Mouse (Mus musculus): ENCODE data around the gene Vars.
A peak's percentile ranks its signal among the peaks of the same experiment; 100 is the strongest.
"Not testable (repeated sequence)": the region's sequence is repeated elsewhere in the genome, so short reads cannot be mapped to it uniquely, and the experiment has no call there.

Gene Vars

DNA sequence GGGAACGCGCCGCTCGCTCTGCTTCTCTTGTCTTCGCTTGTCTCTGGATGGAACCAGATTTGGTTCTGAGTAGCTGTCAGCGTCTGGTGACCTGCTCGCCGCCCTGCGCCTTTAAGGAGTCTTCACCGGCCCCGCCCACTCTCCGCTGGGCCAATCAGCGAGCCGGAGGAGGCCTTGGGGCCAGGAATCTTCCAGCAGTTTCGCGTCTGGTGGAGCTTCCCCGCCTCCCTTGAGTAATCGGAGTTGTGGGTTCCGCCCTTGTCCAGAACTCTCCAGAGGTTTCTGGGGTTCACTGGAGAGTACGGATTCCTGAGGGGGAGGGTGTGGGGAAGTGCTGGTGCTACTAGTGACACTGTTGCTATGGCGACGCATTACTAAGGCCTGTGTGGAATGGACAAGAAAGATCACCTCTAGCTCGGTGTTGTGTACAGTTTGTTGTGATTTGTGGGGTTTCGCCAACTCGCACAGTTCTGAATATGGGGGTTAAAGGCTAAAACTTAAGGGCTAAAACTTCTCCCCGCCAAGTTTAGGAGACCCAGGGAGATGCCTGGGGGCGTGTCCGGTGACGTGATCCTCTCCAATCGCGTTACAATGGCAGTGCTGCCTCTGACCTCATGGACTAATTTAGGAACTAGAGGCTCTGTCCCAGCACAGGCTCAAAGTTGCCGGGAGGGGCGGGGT lies 28.6 kb upstream of the Vars start, which contains the start of the genes Hspa1a and Hspa1l:
TSS of gene Hspa1a (minus strand) at position 88 of the 681 bp plus-strand sequence.
TSS of gene Hspa1l (plus strand) at position 635 of the 681 bp plus-strand sequence.
- peak; percentile 79 to 87 for DNase-seq

DNA sequence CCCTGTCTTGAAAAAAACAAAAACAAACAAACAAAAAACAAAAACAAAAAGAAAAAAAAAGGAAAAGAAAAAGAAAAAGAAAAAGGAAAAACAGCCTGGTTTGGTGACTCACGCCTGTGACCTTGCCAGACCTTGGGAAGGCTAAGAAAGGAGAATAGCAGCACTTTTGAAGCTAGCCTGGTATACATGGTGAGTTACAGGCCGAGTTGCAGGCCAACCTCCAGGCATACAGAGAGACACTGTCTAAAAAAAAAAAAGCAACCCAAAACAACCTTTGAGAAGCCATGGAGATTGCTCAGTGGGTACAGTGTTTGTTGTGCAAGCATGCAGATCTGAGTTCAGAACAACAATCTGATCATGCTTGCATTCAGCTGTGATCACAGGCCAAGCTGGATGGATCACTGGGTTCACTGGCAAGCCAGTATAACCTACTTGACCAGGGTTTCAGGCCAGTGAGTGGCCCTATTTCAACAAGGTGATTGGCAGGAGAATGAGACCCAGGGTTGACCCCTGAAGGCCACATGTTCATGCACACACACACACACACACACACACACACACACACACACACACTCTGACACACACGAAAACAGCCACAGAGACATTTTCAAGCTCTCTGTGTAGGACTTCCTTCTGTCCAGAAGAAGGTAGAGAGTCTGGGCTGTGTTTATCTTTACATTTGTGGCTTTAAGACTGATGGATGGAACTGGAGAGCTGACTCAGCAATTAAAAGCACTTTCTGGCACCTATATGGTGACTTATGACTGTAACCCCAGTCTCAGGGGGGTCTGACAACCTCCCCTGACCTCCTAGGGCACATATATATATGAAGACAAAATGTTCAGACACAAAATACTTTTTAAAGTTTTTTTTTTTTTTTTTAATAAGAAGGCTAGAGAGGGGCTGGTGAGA lies 24.9 kb upstream of the Vars start:
- no peak for DNase-seq

GRCm38 (mm10) chr17:34977000-34977399 lies 23.8 kb upstream of the Vars start:
- no peak for DNase-seq

DNA sequence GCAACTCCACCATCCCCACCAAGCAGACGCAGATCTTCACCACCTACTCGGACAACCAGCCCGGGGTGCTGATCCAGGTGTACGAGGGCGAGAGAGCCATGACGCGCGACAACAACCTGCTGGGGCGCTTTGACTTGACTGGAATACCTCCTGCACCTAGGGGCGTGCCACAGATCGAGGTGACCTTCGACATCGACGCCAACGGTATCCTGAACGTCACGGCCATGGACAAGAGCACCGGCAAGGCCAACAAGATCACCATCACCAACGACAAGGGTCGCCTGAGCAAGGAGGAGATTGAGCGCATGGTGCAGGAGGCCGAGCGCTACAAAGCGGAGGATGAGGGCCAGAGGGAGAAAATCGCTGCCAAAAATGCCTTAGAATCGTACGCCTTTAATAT lies 22.5 kb upstream of the Vars start:
- no peak for DNase-seq

DNA sequence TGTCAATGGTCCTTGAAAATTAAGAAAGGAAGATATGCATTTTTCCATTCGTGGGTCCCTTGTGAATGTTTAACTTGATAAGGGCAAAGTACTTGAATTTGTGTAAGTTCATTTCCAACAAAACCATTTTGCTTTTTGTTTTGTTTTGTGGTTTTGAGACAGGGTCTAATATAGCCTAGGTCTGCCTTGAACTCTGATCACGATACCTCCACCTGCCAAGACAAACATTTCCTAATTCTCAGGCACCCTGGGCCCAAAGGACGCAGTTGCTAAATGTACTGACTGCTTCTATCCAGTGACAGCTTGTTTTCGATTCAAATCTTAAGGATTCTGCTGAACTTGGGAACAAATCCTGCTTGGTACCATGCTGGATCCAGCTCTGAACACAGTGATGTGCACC lies 21.2 kb upstream of the Vars start:
- DNase-seq, result no peak

DNA sequence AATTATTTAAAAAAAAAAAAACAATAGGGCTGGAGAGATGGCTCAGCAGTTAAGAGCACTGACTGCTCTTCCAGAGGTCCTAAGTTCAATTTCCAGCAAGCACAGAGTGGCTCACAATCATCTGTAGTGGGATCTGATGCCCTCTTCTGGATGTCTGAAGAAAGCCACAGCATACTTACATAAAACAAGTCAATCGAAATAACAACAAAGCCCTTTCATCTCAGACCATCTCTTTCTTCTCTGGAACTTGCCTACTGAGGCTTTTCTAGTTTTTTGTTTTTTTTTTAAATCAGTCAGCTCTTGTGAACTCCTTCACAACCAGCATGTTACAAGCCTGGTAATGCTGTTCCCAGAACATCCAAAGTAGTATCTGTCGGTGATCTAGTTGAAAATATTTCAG lies 20.1 kb upstream of the Vars start:
- DNase-seq, result peak in 1 of 2 experiments; percentile 50

GRCm38 (mm10) chr17:34981690-34982180 lies 19.1 kb upstream of the Vars start, which contains the start of gene Lsm2:
Lsm2 (plus strand) TSS chr17:34981862.
- peak; percentile 92 to 96 for DNase-seq

DNA sequence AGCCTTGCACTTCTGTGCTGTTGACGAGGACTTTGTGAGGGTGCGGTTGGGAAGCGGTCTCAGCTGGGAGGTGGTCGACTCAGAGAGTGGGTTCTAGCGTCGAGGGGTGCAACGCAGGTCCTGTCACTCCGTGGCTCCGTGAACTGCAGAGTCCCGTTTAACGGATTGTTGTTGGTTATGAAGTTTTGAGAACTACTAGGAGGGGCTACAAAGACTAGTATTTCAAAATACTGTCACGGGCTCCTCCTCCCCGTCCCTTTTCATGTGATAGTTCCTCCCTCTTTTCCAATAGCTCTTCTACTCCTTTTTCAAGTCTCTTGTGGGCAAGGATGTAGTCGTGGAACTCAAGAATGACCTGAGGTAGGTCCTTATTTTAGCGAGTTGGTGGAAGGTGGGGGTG lies 18.5 kb upstream of the Vars start:
- no peak for DNase-seq

DNA sequence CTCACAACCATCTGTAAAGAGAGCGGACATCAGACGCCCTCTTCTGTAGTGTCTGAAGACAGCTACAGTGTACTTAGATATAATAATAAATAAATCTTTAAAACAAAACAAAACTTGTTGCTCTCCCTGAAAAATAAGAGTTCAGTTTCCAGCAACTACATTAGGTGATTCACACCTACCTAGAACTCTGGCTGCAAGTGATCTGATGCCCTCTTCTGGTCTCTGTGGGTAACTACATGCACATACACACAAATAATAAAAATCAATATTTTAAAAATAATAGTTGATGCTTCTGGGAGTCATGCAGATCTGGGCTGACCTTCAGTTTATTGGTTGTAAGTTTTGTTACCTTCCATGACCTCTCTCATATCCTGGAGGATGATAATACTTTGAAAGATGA lies 16.6 kb upstream of the Vars start:
- DNase-seq, result no peak

GRCm38 (mm10) chr17:34994751-34995150 lies 6.0 kb upstream of the Vars start:
- no peak for DNase-seq

- not testable (repeated sequence) for DNase-seq
Observed at GRCm38 (mm10) chr17:34995192-34995591, 5.6 kb upstream of the Vars start.

GRCm38 (mm10) chr17:34995927-34996326 lies 4.9 kb upstream of the Vars start:
- DNase-seq, result not testable (repeated sequence)

GRCm38 (mm10) chr17:34996411-34997141 lies 4.2 kb upstream of the Vars start:
- no peak for DNase-seq

- no peak for DNase-seq
Observed at GRCm38 (mm10) chr17:34997142-34997483, 3.7 kb upstream of the Vars start.

GRCm38 (mm10) chr17:34998526-34999430 lies 2.0 kb upstream of the Vars start:
- no peak for DNase-seq

GRCm38 (mm10) chr17:34999871-35000716 lies 693 bp upstream of the Vars start:
- peak in 1 of 2 experiments; percentile 36 for DNase-seq

DNA sequence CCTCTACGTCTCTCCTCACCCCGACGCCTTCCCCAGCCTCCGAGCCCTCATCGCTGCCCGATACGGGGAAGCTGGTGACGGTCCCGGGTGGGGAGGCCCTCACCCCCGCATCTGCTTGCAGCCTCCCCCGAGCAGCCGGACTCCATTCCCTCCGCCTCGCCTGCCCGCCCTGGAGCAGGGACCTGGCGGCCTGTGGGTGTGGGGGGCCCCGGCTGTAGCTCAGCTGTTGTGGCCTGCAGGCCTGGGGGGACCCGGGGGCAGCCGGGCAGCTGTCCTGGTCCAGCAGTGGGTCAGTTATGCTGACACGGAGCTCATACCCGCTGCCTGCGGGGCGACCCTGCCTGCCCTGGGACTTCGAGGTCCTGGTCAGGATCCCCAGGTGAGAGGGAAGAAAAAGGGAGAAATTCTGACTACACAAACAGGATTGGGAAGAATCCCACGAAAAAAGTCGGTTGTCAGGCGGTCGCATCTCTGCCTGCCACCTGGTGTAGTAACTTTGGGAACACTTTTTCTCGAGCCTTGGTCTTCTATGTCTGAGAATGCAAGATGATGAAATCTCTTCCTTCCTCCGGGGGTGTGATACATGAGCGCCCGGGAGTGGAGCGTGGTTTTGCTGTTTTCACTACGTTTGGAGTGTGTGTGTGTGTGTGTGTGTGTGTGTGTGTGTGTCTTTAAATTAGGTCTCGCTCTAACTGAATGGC lies 815 bp downstream of the Vars start:
- DNase-seq, result peak; percentile 48 to 64

GRCm38 (mm10) chr17:35002153-35002865 lies 1.5 kb downstream of the Vars start:
- peak in 1 of 2 experiments; percentile 25 for DNase-seq

DNA sequence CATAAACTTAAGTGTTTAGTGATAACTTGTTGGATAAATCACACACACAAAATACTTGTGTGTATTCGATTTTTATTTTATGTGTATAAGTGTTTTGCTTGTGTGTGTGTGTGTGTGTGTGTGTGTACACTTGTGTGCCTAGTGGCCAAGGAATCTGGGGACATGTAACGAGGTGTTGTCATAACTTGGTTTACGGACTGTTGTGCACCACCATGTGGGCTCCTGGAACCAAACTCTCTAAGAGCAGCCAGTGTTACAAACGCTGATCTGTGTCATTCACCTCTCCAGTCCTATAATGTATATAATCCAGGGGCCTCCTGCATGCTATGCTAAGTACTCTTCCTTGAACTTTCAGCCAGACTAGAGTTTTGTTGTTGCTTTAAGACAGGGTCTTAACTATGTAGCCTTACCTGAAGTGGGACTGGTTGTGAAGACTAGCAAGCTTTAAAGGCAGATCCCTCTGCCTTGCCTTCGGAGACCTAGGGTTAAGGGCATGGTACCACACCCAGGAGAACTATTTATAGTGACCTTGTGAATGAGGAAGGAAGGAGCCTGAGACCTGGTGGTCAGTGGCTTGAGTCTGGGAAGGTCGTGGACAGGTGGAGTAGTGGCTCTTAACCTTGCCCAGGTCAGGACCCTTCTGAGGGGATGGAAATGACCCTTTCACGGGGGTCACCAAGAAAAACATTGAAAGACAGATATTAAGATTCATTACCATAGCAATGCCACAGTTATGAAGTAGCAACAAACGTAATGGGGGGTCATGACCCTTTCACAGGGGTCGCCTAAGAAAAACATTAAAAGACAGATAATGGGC lies 2.4 kb downstream of the Vars start:
- no peak for DNase-seq

Data from kidney, postnatal 4 days (tissue).